Mouse (Mus musculus) Patski (cell line): Measurements from ENCODE around the gene Olfr187. TPM values are rescaled to one million over a fixed set of nuclear protein-coding genes. Genes with fewer than 3 reads are reported as not detected.

Experiments used
- ATAC-seq: fragments of 100-300 bp; one replicate; pipeline ENCODE4 v1.8.0; 2021
- CTCF ChIA-PET: fragments of 350-600 bp; sonication (Branson Sonifier 250); formaldehyde crosslinking; loops from one replicate; lab custom pipeline; 2022; ENCODE audit warnings: inconsistent platforms; lab: Charles Lee
- POLR2A ChIA-PET: fragments of 350-600 bp; sonication (Branson Sonifier 250); formaldehyde crosslinking; loops from one replicate; lab custom pipeline; 2022; ENCODE audit warnings: antibody characterized with exemption, inconsistent platforms; lab: Charles Lee
- DNase-seq: peaks from one replicate; pipeline ENCODE4 v3.0.0-alpha.2; 2011; ENCODE audit warnings: low read depth, low spot score
- H3K27me3 ChIP-seq: fragments of 371-371 bp; one replicate; pipeline ENCODE4 v1.5.1; 2021
- CTCF ChIP-seq: fragments of 100-300 bp; IDR thresholded peaks from one replicate; pipeline ENCODE4 v1.5.1; 2021
- in situ Hi-C: fragments of 300-500 bp; cut with MboI; formaldehyde crosslinking; loops from 3 replicates; pipeline ENCODE4 v1.11.1; 2018; ENCODE audit warnings: low pct_unique_long_range_greater_than_20kb, mixed read lengths
- polyA plus RNA-seq: library from polyadenylated mRNA; unstranded; gene quantifications from one replicate; pipeline ENCODE4 v1.2.3, GENCODE M21; 2021

The Olfr187 gene
- polyA plus RNA-seq, 1 experiment from 2014 or later, result not detected

- no peak for TF ChIP-seq CTCF
- no peaks in the 10 kb centered on the region for H3K27me3 ChIP-seq
- ChIA-PET CTCF (no interaction called here), POLR2A (no interaction called here)
- in situ Hi-C loops, result no loop called here
- DNase-seq (no peak), ATAC-seq (no peak)
Measured at GRCm38 (mm10) chr16:59007146-59007545, 32.4 kb downstream of the Olfr187 start.

- peaks cover 5% of the 10 kb centered on the region for H3K27me3 ChIP-seq
- DNase-seq (no peak), ATAC-seq (no peak)
- no peak for TF ChIP-seq CTCF
- CTCF ChIA-PET, result no interaction called here
- POLR2A ChIA-PET, result no interaction called here
- in situ Hi-C loops, result no loop called here
Measured at GRCm38 (mm10) chr16:58995057-58995456, 44.5 kb downstream of the Olfr187 start, which contains the start of gene Olfr183. TSS of gene Olfr183 (plus strand) at chr16:58995357.

Other genes with a start within 250 kb of the Olfr187 start
- gene Olfr173, start 239.5 kb downstream of the Olfr187 start, polyA plus RNA-seq, result not detected
- gene Olfr175-ps1, start 213.0 kb downstream of the Olfr187 start, polyA plus RNA-seq, result not detected
- not detected for gene Olfr177, start 165.0 kb downstream of the Olfr187 start, polyA plus RNA-seq
- not detected for gene Olfr178, start 147.7 kb downstream of the Olfr187 start, polyA plus RNA-seq
- not detected for gene Olfr181, start 111.0 kb downstream of the Olfr187 start, polyA plus RNA-seq
- not detected for gene Olfr180, start 110.4 kb downstream of the Olfr187 start, polyA plus RNA-seq
- not detected for gene Olfr183, start 44.4 kb downstream of the Olfr187 start, polyA plus RNA-seq
- not detected for gene Olfr186, start 9.5 kb downstream of the Olfr187 start, polyA plus RNA-seq
- gene Olfr190, start 38.2 kb upstream of the Olfr187 start, polyA plus RNA-seq, result not detected
- gene Olfr191, start 50.1 kb upstream of the Olfr187 start, polyA plus RNA-seq, result not detected
- not detected for gene Olfr193, start 72.1 kb upstream of the Olfr187 start, polyA plus RNA-seq
- gene Olfr194, start 81.3 kb upstream of the Olfr187 start, polyA plus RNA-seq, result not detected
- not detected for gene Olfr195, start 107.3 kb upstream of the Olfr187 start, polyA plus RNA-seq
- not detected for gene Olfr196, start 130.7 kb upstream of the Olfr187 start, polyA plus RNA-seq
- gene Olfr198, start 163.8 kb upstream of the Olfr187 start, polyA plus RNA-seq, result not detected
- gene Olfr199, start 180.0 kb upstream of the Olfr187 start, polyA plus RNA-seq, result not detected
- gene Olfr201, start 232.9 kb upstream of the Olfr187 start, polyA plus RNA-seq, result not detected
- gene Olfr202, start 247.0 kb upstream of the Olfr187 start, polyA plus RNA-seq, result not detected